Mouse (Mus musculus): ENCODE measurements around the gene A730015C16Rik.
A peak's percentile ranks its signal among the peaks of the same experiment; 100 is the strongest.

A730015C16Rik gene

GRCm38 (mm10) chr4:108848505-108848848, at the start of gene A730015C16Rik:
Gene A730015C16Rik, minus strand, starts transcription at chr4:108848619.
- no peak for DNase-seq (ENCODE audit: low spot score)

- no peak for DNase-seq (ENCODE audit: low spot score)
These were observed 42.5 kb upstream of the A730015C16Rik start for GRCm38 (mm10) chr4:108890876-108891275.

GRCm38 (mm10) chr4:108887456-108887855, 39.0 kb upstream of the A730015C16Rik start:
- no peak for DNase-seq (ENCODE audit: low spot score)

GRCm38 (mm10) chr4:108883815-108884214, 35.4 kb upstream of the A730015C16Rik start:
- DNase-seq (ENCODE audit: low spot score), result no peak

GRCm38 (mm10) chr4:108878963-108879822, 30.8 kb upstream of the A730015C16Rik start, which contains the start of gene Rab3b:
Gene Rab3b, plus strand, starts transcription at chr4:108879063.
- DNase-seq (ENCODE audit: low spot score), result peak; percentile 30

GRCm38 (mm10) chr4:108877901-108878300, 29.5 kb upstream of the A730015C16Rik start:
- no peak for DNase-seq (ENCODE audit: low spot score)

- no peak for DNase-seq (ENCODE audit: low spot score)
These were observed 25.3 kb upstream of the A730015C16Rik start for GRCm38 (mm10) chr4:108873746-108874145.

GRCm38 (mm10) chr4:108869730-108870374, 21.4 kb upstream of the A730015C16Rik start:
- peak; percentile 58 for DNase-seq (ENCODE audit: low spot score)

- DNase-seq (ENCODE audit: low spot score), result no peak
These were observed 18.4 kb upstream of the A730015C16Rik start for GRCm38 (mm10) chr4:108866806-108867205.

- DNase-seq (ENCODE audit: low spot score), result peak; percentile 82
These were observed 509 bp downstream of the A730015C16Rik start, which contains the start of gene Kti12 for GRCm38 (mm10) chr4:108847715-108848504. Gene Kti12, plus strand, starts transcription at chr4:108847785.

GRCm38 (mm10) chr4:108845824-108846569, 2.4 kb downstream of the A730015C16Rik start:
- DNase-seq (ENCODE audit: low spot score), result no peak

- DNase-seq (ENCODE audit: low spot score), result no peak
These were observed 5.1 kb downstream of the A730015C16Rik start for GRCm38 (mm10) chr4:108843336-108843735.

GRCm38 (mm10) chr4:108841920-108842578, 6.4 kb downstream of the A730015C16Rik start:
- DNase-seq (ENCODE audit: low spot score), result no peak

- no peak for DNase-seq (ENCODE audit: low spot score)
These were observed 10.4 kb downstream of the A730015C16Rik start for GRCm38 (mm10) chr4:108838031-108838430.

- no peak for DNase-seq (ENCODE audit: low spot score)
These were observed 12.9 kb downstream of the A730015C16Rik start for GRCm38 (mm10) chr4:108835496-108835895.

GRCm38 (mm10) chr4:108834971-108835311, 13.5 kb downstream of the A730015C16Rik start:
- no peak for DNase-seq (ENCODE audit: low spot score)

GRCm38 (mm10) chr4:108834115-108834970, 14.1 kb downstream of the A730015C16Rik start, which contains the start of gene Txndc12:
Gene Txndc12, plus strand, starts transcription at chr4:108834601.
- DNase-seq (ENCODE audit: low spot score), result peak; percentile 62

GRCm38 (mm10) chr4:108833828-108834114, 14.6 kb downstream of the A730015C16Rik start:
- DNase-seq (ENCODE audit: low spot score), result no peak

GRCm38 (mm10) chr4:108832916-108833827, 15.2 kb downstream of the A730015C16Rik start, which contains the start of gene Btf3l4:
Gene Btf3l4, minus strand, starts transcription at chr4:108833614.
- peak; percentile 92 for DNase-seq (ENCODE audit: low spot score)
